Mouse (Mus musculus): ENCODE measurements at regions not wholly inside any gene's neighbourhood (a gene's known extent, or its start where the extent isn't known, plus 50 kb on each side); places are given as distances from the start of the nearest gene placed in this dataset.
A peak's percentile ranks its signal among the peaks of the same experiment; 100 is the strongest.

- no peak for ATAC-seq (replicated peaks; ENCODE audit: low FRiP score)
- no peaks in the 10 kb centered on the region for H3K36me3 ChIP-seq (ENCODE audit: control insufficient read depth, insufficient read depth, low read length)
- no peaks in the 10 kb centered on the region for H3K9me3 ChIP-seq (ENCODE audit: control insufficient read depth, low read length)
- H3K27ac ChIP-seq (ENCODE audit: low read depth, low read length), result no peak overlapping the region
- DNase-seq (ENCODE audit: low spot score), result no peak
- 69% methylated on average over 9 of the region's 9 CpGs for WGBS
- H3K4me3 ChIP-seq (ENCODE audit: low read depth, low read length), result no peak overlapping the region
- no peak overlapping the region for H3K4me2 ChIP-seq
- H3K27me3 ChIP-seq (replicated peaks; ENCODE audit: control insufficient read depth, insufficient read depth, low read length), result peaks cover 8% of the 10 kb centered on the region
- H3K9ac ChIP-seq (ENCODE audit: low read depth, low read length), result no peak overlapping the region
- H3K4me1 ChIP-seq (replicated peaks; ENCODE audit: control insufficient read depth, insufficient read depth, low read length), result peaks cover 6% of the 10 kb centered on the region
Observed at GRCm38 (mm10) chr2:167817030-167817429, 114.8 kb upstream of the Ptpn1 start.

GRCm38 (mm10) chr2:167815123-167815522, 116.7 kb upstream of the Ptpn1 start:
- no peak overlapping the region for H3K4me3 ChIP-seq (ENCODE audit: low read depth, low read length)
- H3K36me3 ChIP-seq (ENCODE audit: control insufficient read depth, insufficient read depth, low read length), result no peaks in the 10 kb centered on the region
- H3K4me2 ChIP-seq, result no peak overlapping the region
- H3K4me1 ChIP-seq (replicated peaks; ENCODE audit: control insufficient read depth, insufficient read depth, low read length), result peaks cover 4% of the 10 kb centered on the region
- H3K9me3 ChIP-seq (ENCODE audit: control insufficient read depth, low read length), result no peaks in the 10 kb centered on the region
- H3K9ac ChIP-seq (ENCODE audit: low read depth, low read length), result no peak overlapping the region
- 73% methylated on average over 10 of the region's 10 CpGs for WGBS
- no peak for DNase-seq (ENCODE audit: low spot score)
- no peak for ATAC-seq (replicated peaks; ENCODE audit: low FRiP score)
- no peak overlapping the region for H3K27ac ChIP-seq (ENCODE audit: low read depth, low read length)
- peaks cover 8% of the 10 kb centered on the region for H3K27me3 ChIP-seq (replicated peaks; ENCODE audit: control insufficient read depth, insufficient read depth, low read length)

- Histone ChIP-seq H3K27ac (ENCODE audit: low read depth, low read length) (no peak overlapping the region), H3K4me1 (replicated peaks; ENCODE audit: control insufficient read depth, insufficient read depth, low read length) (peaks cover 14% of the 10 kb centered on the region), H3K36me3 (ENCODE audit: control insufficient read depth, insufficient read depth, low read length) (no peaks in the 10 kb centered on the region), H3K9me3 (ENCODE audit: control insufficient read depth, low read length) (no peaks in the 10 kb centered on the region), H3K9ac (ENCODE audit: low read depth, low read length) (no peak overlapping the region), H3K4me3 (ENCODE audit: low read depth, low read length) (no peak overlapping the region), H3K27me3 (replicated peaks; ENCODE audit: control insufficient read depth, insufficient read depth, low read length) (no peaks in the 10 kb centered on the region), H3K4me2 (no peak overlapping the region)
- DNase-seq (ENCODE audit: low spot score), result no peak
- 84% methylated on average over 5 of the region's 5 CpGs for WGBS
- no peak for ATAC-seq (replicated peaks; ENCODE audit: low FRiP score)
Observed at GRCm38 (mm10) chr2:167809256-167809655, 119.6 kb upstream of the Tmem189 start.

- ATAC-seq (replicated peaks; ENCODE audit: low FRiP score) (0 out of 2 replicates have a peak, but pooled peaks have one; percentile 3), DNase-seq (ENCODE audit: low spot score) (no peak)
- no peak overlapping the region for H3K27ac ChIP-seq (ENCODE audit: low read depth, low read length)
- H3K9ac ChIP-seq (ENCODE audit: low read depth, low read length), result no peak overlapping the region
- H3K27me3 ChIP-seq (replicated peaks; ENCODE audit: control insufficient read depth, insufficient read depth, low read length), result no peaks in the 10 kb centered on the region; the same call in 1 of the 2 replicates
- H3K36me3 ChIP-seq (ENCODE audit: control insufficient read depth, insufficient read depth, low read length), result no peaks in the 10 kb centered on the region
- 59% methylated on average over 15 of the region's 15 CpGs for WGBS
- peaks cover 24% of the 10 kb centered on the region for H3K4me1 ChIP-seq (replicated peaks; ENCODE audit: control insufficient read depth, insufficient read depth, low read length)
- H3K4me2 ChIP-seq, result no peak overlapping the region; the same call in 1 of the 2 replicates
- no peak overlapping the region for H3K4me3 ChIP-seq (ENCODE audit: low read depth, low read length)
- H3K9me3 ChIP-seq (ENCODE audit: control insufficient read depth, low read length), result no peaks in the 10 kb centered on the region
Observed at GRCm38 (mm10) chr2:167805629-167806304, 116.1 kb upstream of the Tmem189 start.

GRCm38 (mm10) chr2:167804493-167805227, 115.0 kb upstream of the Tmem189 start:
- Histone ChIP-seq H3K4me2 (peak overlapping the region; percentile 47), H3K4me3 (ENCODE audit: low read depth, low read length) (no peak overlapping the region), H3K9ac (ENCODE audit: low read depth, low read length) (no peak overlapping the region), H3K9me3 (ENCODE audit: control insufficient read depth, low read length) (no peaks in the 10 kb centered on the region), H3K36me3 (ENCODE audit: control insufficient read depth, insufficient read depth, low read length) (no peaks in the 10 kb centered on the region), H3K27me3 (replicated peaks; ENCODE audit: control insufficient read depth, insufficient read depth, low read length) (no peaks in the 10 kb centered on the region; the same call in 1 of the 2 replicates), H3K27ac (ENCODE audit: low read depth, low read length) (peak overlapping the region; percentile 32), H3K4me1 (replicated peaks; ENCODE audit: control insufficient read depth, insufficient read depth, low read length) (peaks cover 27% of the 10 kb centered on the region)
- DNase-seq (ENCODE audit: low spot score) (no peak), ATAC-seq (replicated peaks; ENCODE audit: low FRiP score) (no peak)
- 26% methylated on average over 18 of the region's 18 CpGs for WGBS

GRCm38 (mm10) chr2:167802494-167802893, 112.9 kb upstream of the Tmem189 start:
- H3K4me2 ChIP-seq, result no peak overlapping the region
- H3K27ac ChIP-seq (ENCODE audit: low read depth, low read length), result no peak overlapping the region
- H3K9me3 ChIP-seq (ENCODE audit: control insufficient read depth, low read length), result no peaks in the 10 kb centered on the region
- no peak overlapping the region for H3K9ac ChIP-seq (ENCODE audit: low read depth, low read length)
- ATAC-seq (replicated peaks; ENCODE audit: low FRiP score) (no peak), DNase-seq (ENCODE audit: low spot score) (no peak)
- H3K27me3 ChIP-seq (replicated peaks; ENCODE audit: control insufficient read depth, insufficient read depth, low read length), result no peaks in the 10 kb centered on the region; the same call in 1 of the 2 replicates
- no peak overlapping the region for H3K4me3 ChIP-seq (ENCODE audit: low read depth, low read length)
- H3K36me3 ChIP-seq (ENCODE audit: control insufficient read depth, insufficient read depth, low read length), result no peaks in the 10 kb centered on the region
- 83% methylated on average over 9 of the region's 9 CpGs for WGBS
- peaks cover 37% of the 10 kb centered on the region for H3K4me1 ChIP-seq (replicated peaks; ENCODE audit: control insufficient read depth, insufficient read depth, low read length)

- ATAC-seq (replicated peaks; ENCODE audit: low FRiP score) (peak; percentile 68), DNase-seq (ENCODE audit: low spot score) (no peak)
- H3K9ac ChIP-seq (ENCODE audit: low read depth, low read length), result no peak overlapping the region
- H3K9me3 ChIP-seq (ENCODE audit: control insufficient read depth, low read length), result no peaks in the 10 kb centered on the region
- H3K4me3 ChIP-seq (ENCODE audit: low read depth, low read length), result no peak overlapping the region
- H3K36me3 ChIP-seq (ENCODE audit: control insufficient read depth, insufficient read depth, low read length), result no peaks in the 10 kb centered on the region
- H3K4me2 ChIP-seq, result peak overlapping the region; percentile 6
- whole genome bisulfite sequencing, result 36% methylated on average over 10 of the region's 10 CpGs
- H3K27ac ChIP-seq (ENCODE audit: low read depth, low read length), result peak overlapping the region; percentile 68
- H3K4me1 ChIP-seq (replicated peaks; ENCODE audit: control insufficient read depth, insufficient read depth, low read length), result peaks cover 37% of the 10 kb centered on the region
- H3K27me3 ChIP-seq (replicated peaks; ENCODE audit: control insufficient read depth, insufficient read depth, low read length), result no peaks in the 10 kb centered on the region; the same call in 1 of the 2 replicates
Observed at GRCm38 (mm10) chr2:167801389-167801788, 111.8 kb upstream of the Tmem189 start.

- DNase-seq (ENCODE audit: low spot score) (no peak), ATAC-seq (replicated peaks; ENCODE audit: low FRiP score) (no peak)
- Histone ChIP-seq H3K9ac (ENCODE audit: low read depth, low read length) (peak overlapping the region; percentile 20; the same call in 1 of the 2 replicates), H3K27me3 (replicated peaks; ENCODE audit: control insufficient read depth, insufficient read depth, low read length) (no peaks in the 10 kb centered on the region; the same call in 1 of the 2 replicates), H3K9me3 (ENCODE audit: control insufficient read depth, low read length) (no peaks in the 10 kb centered on the region), H3K4me2 (peak overlapping the region; percentile 6), H3K27ac (ENCODE audit: low read depth, low read length) (peak overlapping the region; percentile 68), H3K36me3 (ENCODE audit: control insufficient read depth, insufficient read depth, low read length) (no peaks in the 10 kb centered on the region), H3K4me1 (replicated peaks; ENCODE audit: control insufficient read depth, insufficient read depth, low read length) (peaks cover 32% of the 10 kb centered on the region), H3K4me3 (ENCODE audit: low read depth, low read length) (no peak overlapping the region)
- 57% methylated on average over 11 of the region's 11 CpGs for WGBS
Observed at GRCm38 (mm10) chr2:167800648-167801245, 111.1 kb upstream of the Tmem189 start.
